Mouse (Mus musculus) CH12.LX (cell line): Measurements from ENCODE around the gene Serpine2. TPM values are rescaled to one million over a fixed set of nuclear protein-coding genes. Genes with fewer than 3 reads are reported as not detected.

Experiments
- DNase-seq: peaks from one replicate; pipeline ENCODE4 v3.0.0-alpha.2; 2013; ENCODE audit errors: extremely low read depth
- H3K27ac ChIP-seq: 2 replicates; pipeline ENCODE4 v1.5.1; 2012; ENCODE audit warnings: low read depth, mild to moderate bottlenecking, control low read depth, moderate library complexity; ENCODE audit not compliant: insufficient read depth
- H3K27me3 ChIP-seq: replicated peaks from 2 replicates; pipeline ENCODE3; 2012; ENCODE audit warnings: inconsistent platforms
- H3K36me3 ChIP-seq, 2 experiments: replicated peaks in 1 of 2; 2 replicates each; pipeline versions ENCODE3 to v1.6.1; 2012; ENCODE audit warnings: inconsistent platforms in 1 of 2, low read length in 1 of 2, mild to moderate bottlenecking in 1 of 2, mixed read lengths in 1 of 2, moderate library complexity in 1 of 2; ENCODE audit not compliant: control insufficient read depth in 1 of 2, insufficient read depth in 1 of 2
- H3K4me1 ChIP-seq, 2 experiments: 2 replicates each; pipeline ENCODE4 v1.6.1; 2012; ENCODE audit warnings: inconsistent platforms in 1 of 2, moderate library complexity in 1 of 2; ENCODE audit not compliant: insufficient read depth in 2 of 2, control insufficient read depth in 1 of 2
- H3K4me2 ChIP-seq: 2 replicates; pipeline ENCODE4 v1.6.1; 2012; ENCODE audit warnings: low read depth, mild to moderate bottlenecking, control low read depth; ENCODE audit not compliant: poor library complexity, insufficient read depth, severe bottlenecking
- H3K4me3 ChIP-seq, 3 experiments: fragments of 150-350 bp in 1 of 3; sonication (generic) in 1 of 3; replicated peaks in 1 of 3; 2 replicates each; pipeline versions ENCODE3 to v1.5.1; 2011 to 2012; ENCODE audit warnings: low read depth in 2 of 3, low read length in 2 of 3, mild to moderate bottlenecking in 2 of 3, moderate library complexity in 2 of 3, control low read depth in 1 of 3, improper control_type of control experiment in 1 of 3, inconsistent platforms in 1 of 3, mixed read lengths in 1 of 3; ENCODE audit not compliant: poor library complexity in 1 of 3
- H3K79me2 ChIP-seq: replicated peaks from 2 replicates; pipeline ENCODE4 v1.6.1; 2012; ENCODE audit warnings: mild to moderate bottlenecking, moderate library complexity; ENCODE audit not compliant: control insufficient read depth, poor library complexity, insufficient read depth, severe bottlenecking; ENCODE audit errors: extremely low read depth
- H3K9ac ChIP-seq: 2 replicates; pipeline ENCODE4 v1.6.1; 2012; ENCODE audit warnings: low read depth, mild to moderate bottlenecking, control low read depth, moderate library complexity; ENCODE audit not compliant: insufficient read depth
- H3K9me3 ChIP-seq: replicated peaks from 2 replicates; pipeline ENCODE3; 2012; ENCODE audit warnings: low read length, inconsistent platforms, mixed read lengths
- BHLHE40 ChIP-seq: IDR thresholded peaks from 2 replicates; pipeline ENCODE4 v1.6.1; 2011; ENCODE audit warnings: mild to moderate bottlenecking, low read depth, low read length, improper control_type of control experiment
- CHD1 ChIP-seq: IDR thresholded peaks from 2 replicates; pipeline ENCODE4 v1.6.1; 2012; ENCODE audit warnings: low read depth, low read length, improper control_type of control experiment, inconsistent platforms
- CHD2 ChIP-seq: IDR thresholded peaks from 2 replicates; pipeline ENCODE4 v1.6.1; 2011; ENCODE audit warnings: low read length, improper control_type of control experiment
- E2F4 ChIP-seq: IDR thresholded peaks from 2 replicates; pipeline ENCODE4 v1.6.1; 2011; ENCODE audit warnings: low read depth, low read length, improper control_type of control experiment; ENCODE audit not compliant: insufficient replicate concordance
- ELF1 ChIP-seq: IDR thresholded peaks from 2 replicates; pipeline ENCODE4 v1.6.1; 2014; ENCODE audit warnings: low read depth, mild to moderate bottlenecking, inconsistent platforms, low read length, improper control_type of control experiment
- EP300 ChIP-seq: IDR thresholded peaks from 2 replicates; pipeline ENCODE4 v1.6.1; 2011; ENCODE audit warnings: low read length, improper control_type of control experiment
- GABPA ChIP-seq: IDR thresholded peaks from 2 replicates; pipeline ENCODE4 v1.6.1; 2012; ENCODE audit warnings: low read depth, low read length, improper control_type of control experiment, inconsistent platforms; ENCODE audit not compliant: insufficient replicate concordance
- JUND ChIP-seq: conservative IDR thresholded peaks from 2 replicates; pipeline ENCODE4 v1.6.1; 2011; ENCODE audit warnings: low read depth, low read length, improper control_type of control experiment
- KAT2A ChIP-seq: IDR thresholded peaks from 2 replicates; pipeline ENCODE4 v1.6.1; 2012; ENCODE audit warnings: low read length, improper control_type of control experiment, inconsistent platforms; ENCODE audit not compliant: insufficient replicate concordance
- MEF2A ChIP-seq: IDR thresholded peaks from 2 replicates; pipeline ENCODE4 v1.6.1; 2014; ENCODE audit warnings: low read depth, mild to moderate bottlenecking, inconsistent platforms, low read length, improper control_type of control experiment, borderline replicate concordance
- NELFE ChIP-seq: IDR thresholded peaks from 2 replicates; pipeline ENCODE4 v1.6.1; 2011; ENCODE audit warnings: low read depth, low read length, improper control_type of control experiment
- NRF1 ChIP-seq: IDR thresholded peaks from 2 replicates; pipeline ENCODE4 v1.6.1; 2014; ENCODE audit warnings: low read depth, mild to moderate bottlenecking, inconsistent platforms, low read length, improper control_type of control experiment, moderate library complexity
- PAX5 ChIP-seq: IDR thresholded peaks from 2 replicates; pipeline ENCODE4 v1.6.1; 2012; ENCODE audit warnings: low read length, inconsistent platforms, mixed read lengths
- RAD21 ChIP-seq: IDR thresholded peaks from 2 replicates; pipeline ENCODE4 v1.6.1; 2011; ENCODE audit warnings: low read depth, mild to moderate bottlenecking, low read length, improper control_type of control experiment, moderate library complexity
- RCOR1 ChIP-seq: conservative IDR thresholded peaks from 2 replicates; pipeline ENCODE4 v1.6.1; 2012; ENCODE audit warnings: low read depth, mild to moderate bottlenecking, inconsistent platforms, low read length, improper control_type of control experiment
- SIN3A ChIP-seq: IDR thresholded peaks from 2 replicates; pipeline ENCODE4 v1.6.1; 2012; ENCODE audit warnings: low read length, improper control_type of control experiment, inconsistent platforms
- SMC3 ChIP-seq: IDR thresholded peaks from 2 replicates; pipeline ENCODE4 v1.6.1; 2011; ENCODE audit warnings: low read depth, low read length, improper control_type of control experiment
- TBP ChIP-seq: conservative IDR thresholded peaks from 2 replicates; pipeline ENCODE4 v1.6.1; 2011; ENCODE audit warnings: low read depth, low read length, improper control_type of control experiment
- USF1 ChIP-seq: IDR thresholded peaks from 2 replicates; pipeline ENCODE4 v1.6.1; 2014; ENCODE audit warnings: low read depth, mild to moderate bottlenecking, inconsistent platforms, low read length, improper control_type of control experiment
- dilution Hi-C: fragments of 300-500 bp; cut with MboI; formaldehyde crosslinking; loops from 2 replicates; pipeline ENCODE4 v1.14.3; 2020; ENCODE audit warnings: low sequenced_read_pairs; ENCODE audit not compliant: extremely low pct_unique_long_range_greater_than_20kb, extremely low pct_ligation_motif_present
- in situ Hi-C: fragments of 300-500 bp; cut with MboI; formaldehyde crosslinking; loops from 3 replicates; pipeline ENCODE4 v1.14.3; 2019; ENCODE audit warnings: low sequenced_read_pairs, low pct_ligation_motif_present, low pct_unique_long_range_greater_than_20kb, mixed read lengths
- polyA plus RNA-seq: library from polyadenylated mRNA; unstranded; fragments of >175 nt; gene quantifications from 2 replicates; pipeline ENCODE4 v1.2.1, GENCODE M21; 2012; ENCODE audit warnings: low read depth; ENCODE audit not compliant: insufficient read length
- total RNA-seq, 2 experiments: library from RNA; depleted of rRNA; stranded (reverse); fragments of 300-350 nt in 1 of 2; fragments of >200 nt in 1 of 2; gene quantifications; 2 replicates each; pipeline ENCODE4 v1.2.3; 2012 to 2014

Gene Serpine2
- total and polyA plus RNA-seq, 3 experiments: 14.8 to 17.3 (median 15.1) TPM

GRCm38 (mm10) chr1:79853527-79853926 lies 7.5 kb downstream of the Serpine2 start:
- TF ChIP-seq SIN3A (no peak), USF1 (no peak), EP300 (no peak)
- no peaks in the 10 kb centered on the region for H3K9me3 ChIP-seq
- no peak overlapping the region for H3K4me3 ChIP-seq
- DNase-seq: no peak
- no peak overlapping the region for H3K9ac ChIP-seq
- H3K79me2 ChIP-seq: no peaks in the 10 kb centered on the region; the same call in 1 of the 2 replicates
- dilution Hi-C loops: no loop called here
- no peak overlapping the region for H3K4me2 ChIP-seq
- in situ Hi-C loops: no loop called here
- no peak overlapping the region for H3K27ac ChIP-seq
- peaks cover 12 to 52% of the 10 kb centered on the region in 2 experiments for H3K4me1 ChIP-seq
- H3K36me3 ChIP-seq: peaks cover 0 to 6% of the 10 kb centered on the region in 2 experiments
- H3K27me3 ChIP-seq: no peaks in the 10 kb centered on the region

DNA sequence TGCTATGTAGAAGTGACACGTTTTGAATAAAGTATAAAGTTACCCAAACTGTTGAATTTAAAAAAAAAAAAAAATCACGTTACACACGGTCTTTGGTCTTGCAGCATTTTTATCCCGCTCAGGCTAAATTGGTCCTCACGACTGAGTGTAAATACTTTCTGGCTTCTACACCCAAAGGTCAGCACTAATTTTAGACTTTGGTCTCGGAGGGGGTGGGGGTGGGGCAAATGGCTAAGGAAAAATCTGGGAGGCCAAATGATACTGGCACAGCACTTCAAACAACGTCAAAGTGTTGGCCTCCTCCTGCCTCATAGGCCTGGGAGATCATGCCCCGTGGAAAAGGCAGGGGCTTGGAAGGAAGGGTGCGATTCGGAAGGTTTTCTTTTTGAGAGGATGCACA lies 10.6 kb downstream of the Serpine2 start:
- in situ Hi-C loops (no loop called here), dilution Hi-C loops (no loop called here)
- no peaks in the 10 kb centered on the region; the same call in 1 of the 2 replicates for H3K79me2 ChIP-seq
- H3K4me3 ChIP-seq: no peak overlapping the region
- TF ChIP-seq CHD1 (no peak), SMC3 (no peak), KAT2A (no peak), TBP (no peak), RCOR1 (no peak), MEF2A (no peak), ELF1 (no peak), RAD21 (no peak), JUND (no peak), NELFE (no peak), NRF1 (no peak), BHLHE40 (no peak), PAX5 (no peak), E2F4 (no peak), GABPA (no peak), CHD2 (no peak)
- H3K9ac ChIP-seq: no peak overlapping the region
- no peaks in the 10 kb centered on the region for H3K27me3 ChIP-seq
- H3K4me1 ChIP-seq: peaks cover 15 to 31% of the 10 kb centered on the region in 2 experiments
- peaks cover 0 to 6% of the 10 kb centered on the region in 2 experiments for H3K36me3 ChIP-seq
- H3K9me3 ChIP-seq: no peaks in the 10 kb centered on the region
- H3K4me2 ChIP-seq: no peak overlapping the region
- no peak for DNase-seq
- H3K27ac ChIP-seq: no peak overlapping the region
